Mouse (Mus musculus) spleen, postnatal 14 days (tissue): ENCODE results near the gene Tubg2.
A peak's percentile ranks its signal among the peaks of the same experiment; 100 is the strongest.

Experiments used
- DNase-seq, 2 experiments: peaks; one replicate each; pipeline ENCODE4 v3.0.0; 2021 to 2022; ENCODE audit warnings: low spot score in 2 of 2

The Tubg2 gene

GRCm38 (mm10) chr11:101164677-101165580 is 9.2 kb downstream of the Tubg2 start:
- DNase-seq = no peak

- no peak for DNase-seq
Observed at GRCm38 (mm10) chr11:101166357-101166756, 10.7 kb downstream of the Tubg2 start.

GRCm38 (mm10) chr11:101167211-101167962 is 11.7 kb downstream of the Tubg2 start:
- DNase-seq = no peak

GRCm38 (mm10) chr11:101167963-101168300 is 12.2 kb downstream of the Tubg2 start:
- no peak for DNase-seq

GRCm38 (mm10) chr11:101168301-101168980 is 12.7 kb downstream of the Tubg2 start:
- no peak for DNase-seq

GRCm38 (mm10) chr11:101169301-101170107 is 13.8 kb downstream of the Tubg2 start:
- no peak for DNase-seq

- no peak for DNase-seq
Observed at GRCm38 (mm10) chr11:101170354-101170810, 14.7 kb downstream of the Tubg2 start, which contains the start of gene Cntnap1. Gene Cntnap1, plus strand, starts transcription at chr11:101170523.

- peak; percentile 56 to 60 for DNase-seq
Observed at GRCm38 (mm10) chr11:101170811-101171610, 15.3 kb downstream of the Tubg2 start, which contains the start of gene Plekhh3. Gene Plekhh3, minus strand, starts transcription at chr11:101171351.

GRCm38 (mm10) chr11:101171721-101172433 is 16.2 kb downstream of the Tubg2 start:
- no peak for DNase-seq

GRCm38 (mm10) chr11:101172434-101172815 is 16.7 kb downstream of the Tubg2 start:
- no peak for DNase-seq

GRCm38 (mm10) chr11:101173112-101173511 is 17.4 kb downstream of the Tubg2 start:
- no peak for DNase-seq

GRCm38 (mm10) chr11:101173631-101174388 is 18.1 kb downstream of the Tubg2 start:
- peak; percentile 48 to 69 for DNase-seq

- DNase-seq = no peak
Observed at GRCm38 (mm10) chr11:101174389-101174745, 18.7 kb downstream of the Tubg2 start.

GRCm38 (mm10) chr11:101174851-101175628 is 19.3 kb downstream of the Tubg2 start, which contains the start of gene Ccr10:
Gene Ccr10, minus strand, starts transcription at chr11:101175443.
- no peak for DNase-seq

GRCm38 (mm10) chr11:101175636-101176116 is 20.0 kb downstream of the Tubg2 start:
- no peak for DNase-seq

- DNase-seq = no peak
Observed at GRCm38 (mm10) chr11:101176117-101176691, 20.5 kb downstream of the Tubg2 start.

GRCm38 (mm10) chr11:101176933-101177773 is 21.4 kb downstream of the Tubg2 start:
- peak; percentile 43 to 60 for DNase-seq
